Mouse (Mus musculus) adrenal gland, postnatal 14 days (tissue): Measurements from ENCODE around the gene Tnnt1. TPM values are rescaled to one million over a fixed set of nuclear protein-coding genes. Genes with fewer than 3 reads are reported as not detected.

ENCODE experiments used
- total RNA-seq: library from RNA; stranded (reverse); gene quantifications from 2 replicates; pipeline ENCODE4 v1.2.3, GENCODE M21; 2021

Tnnt1 gene
- total RNA-seq, 1 experiment from 2014 or later = 2.0 TPM

Other genes starting within 250 kb of the Tnnt1 start
- gene Ncr1, start 178.7 kb downstream of the Tnnt1 start, total RNA-seq = 0.49 TPM in 1 of 2 replicates, not detected in the other
- gene Gp6, start 118.6 kb downstream of the Tnnt1 start, total RNA-seq = 0.15 and 0.38 TPM in 2 replicates
- gene Rdh13, start 70.7 kb downstream of the Tnnt1 start, total RNA-seq = 26.1 and 31.7 TPM in 2 replicates
- gene Eps8l1, start 55.7 kb downstream of the Tnnt1 start, total RNA-seq = 5.9 TPM in 2 replicates
- gene Ppp1r12c, start 14.7 kb downstream of the Tnnt1 start, total RNA-seq = 83.4 and 90.8 TPM in 2 replicates
- gene Tnni3, start 7.8 kb upstream of the Tnnt1 start, total RNA-seq = 0.85 and 3.0 TPM in 2 replicates
- gene Dnaaf3, start 16.1 kb upstream of the Tnnt1 start, total RNA-seq = 0.63 and 0.75 TPM in 2 replicates
- gene Syt5, start 31.2 kb upstream of the Tnnt1 start, total RNA-seq = 8.2 and 11.6 TPM in 2 replicates
- not detected in 2 replicates for gene Ptprh, start 87.7 kb upstream of the Tnnt1 start, total RNA-seq
- gene Tmem86b, start 115.0 kb upstream of the Tnnt1 start, total RNA-seq = 8.8 and 16.2 TPM in 2 replicates
- 80.9 and 86.1 TPM in 2 replicates for gene Ppp6r1, start 142.6 kb upstream of the Tnnt1 start, total RNA-seq
- gene Hspbp1, start 168.7 kb upstream of the Tnnt1 start, total RNA-seq = 34.0 and 37.9 TPM in 2 replicates
- gene Brsk1, start 174.2 kb upstream of the Tnnt1 start, total RNA-seq = 6.0 and 8.4 TPM in 2 replicates
- 0.30 and 0.79 TPM in 2 replicates for gene Tmem150b, start 208.9 kb upstream of the Tnnt1 start, total RNA-seq
- gene Kmt5c, start 223.7 kb upstream of the Tnnt1 start, total RNA-seq = 60.3 and 70.7 TPM in 2 replicates
- gene Cox6b2, start 236.7 kb upstream of the Tnnt1 start, total RNA-seq = 28.1 and 31.3 TPM in 2 replicates